Mouse (Mus musculus): ENCODE data around the gene Btbd9. TPM values are rescaled to one million over a fixed set of nuclear protein-coding genes. Genes with fewer than 3 reads are reported as not detected.
A peak's percentile ranks its signal among the peaks of the same experiment; 100 is the strongest.
"Not testable (repeated sequence)": the region's sequence is repeated elsewhere in the genome, so short reads cannot be mapped to it uniquely, and the experiment has no call there.

Gene Btbd9
- total RNA-seq, 4 experiments from 2014 or later: 11.9 to 18.5 (median 12.6) TPM

DNA sequence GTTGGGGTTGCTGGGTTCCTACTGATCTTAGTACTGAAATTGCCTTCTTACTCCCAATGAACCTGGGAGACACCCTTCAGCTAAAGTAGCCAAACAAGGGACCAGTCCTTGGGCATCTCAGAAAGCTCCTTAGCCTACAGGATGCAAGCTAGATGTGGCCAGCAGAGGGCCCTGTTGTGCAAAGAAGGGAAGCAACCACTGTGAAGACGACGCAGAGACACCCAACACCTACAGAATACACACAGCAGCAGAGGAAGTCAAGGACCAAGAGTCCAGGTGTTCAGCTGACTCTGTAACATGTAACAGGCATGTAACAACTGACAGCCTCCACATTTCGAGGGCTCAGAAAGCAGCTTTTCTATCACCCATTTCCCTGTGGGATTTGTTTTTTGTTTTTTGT is 16.8 kb downstream of the Btbd9 start:
- DNase-seq (ENCODE audit: low spot score in 2 of 2): peak; percentile 22 to 47

DNA sequence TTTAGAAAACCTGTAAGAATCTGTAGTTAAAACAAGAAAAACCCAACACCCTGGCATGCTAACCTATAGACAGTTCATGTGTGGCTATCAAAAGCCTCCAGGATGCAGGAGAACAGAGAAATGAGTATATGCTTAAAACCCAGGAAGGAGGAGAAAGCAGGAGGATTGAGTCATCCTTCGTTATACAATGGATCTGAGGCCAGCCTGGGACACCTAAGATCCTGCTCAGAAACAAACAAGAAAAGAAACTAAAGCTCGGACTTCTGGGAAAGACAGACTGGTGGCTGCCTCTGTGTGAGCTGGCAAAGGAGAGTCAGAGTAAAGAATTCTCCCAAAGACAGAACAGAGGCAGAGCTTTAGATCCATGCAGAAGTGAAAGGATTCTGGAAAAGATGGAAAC is 17.7 kb downstream of the Btbd9 start:
- DNase-seq (ENCODE audit: low spot score in 2 of 2): no peak

DNA sequence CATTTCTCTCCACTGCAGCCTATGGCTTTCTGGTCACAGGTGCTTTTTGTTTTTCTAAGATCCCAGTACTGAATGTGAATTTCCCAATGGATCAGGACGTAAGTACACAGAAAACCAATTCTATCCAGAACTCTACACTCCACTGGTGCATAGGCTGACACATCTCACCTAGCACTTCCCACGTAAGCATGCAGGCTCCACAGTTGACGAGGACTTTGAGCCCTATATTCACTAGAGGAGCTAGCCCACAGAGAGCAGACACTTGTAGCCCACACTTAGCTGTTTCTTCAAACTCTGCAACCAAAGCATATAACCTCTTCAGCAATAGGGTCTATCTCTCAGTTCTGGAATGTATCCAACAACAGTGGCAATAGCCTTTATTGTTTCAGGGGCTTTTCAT is 19.8 kb downstream of the Btbd9 start:
- no peak for DNase-seq (ENCODE audit: low spot score in 2 of 2)

DNA sequence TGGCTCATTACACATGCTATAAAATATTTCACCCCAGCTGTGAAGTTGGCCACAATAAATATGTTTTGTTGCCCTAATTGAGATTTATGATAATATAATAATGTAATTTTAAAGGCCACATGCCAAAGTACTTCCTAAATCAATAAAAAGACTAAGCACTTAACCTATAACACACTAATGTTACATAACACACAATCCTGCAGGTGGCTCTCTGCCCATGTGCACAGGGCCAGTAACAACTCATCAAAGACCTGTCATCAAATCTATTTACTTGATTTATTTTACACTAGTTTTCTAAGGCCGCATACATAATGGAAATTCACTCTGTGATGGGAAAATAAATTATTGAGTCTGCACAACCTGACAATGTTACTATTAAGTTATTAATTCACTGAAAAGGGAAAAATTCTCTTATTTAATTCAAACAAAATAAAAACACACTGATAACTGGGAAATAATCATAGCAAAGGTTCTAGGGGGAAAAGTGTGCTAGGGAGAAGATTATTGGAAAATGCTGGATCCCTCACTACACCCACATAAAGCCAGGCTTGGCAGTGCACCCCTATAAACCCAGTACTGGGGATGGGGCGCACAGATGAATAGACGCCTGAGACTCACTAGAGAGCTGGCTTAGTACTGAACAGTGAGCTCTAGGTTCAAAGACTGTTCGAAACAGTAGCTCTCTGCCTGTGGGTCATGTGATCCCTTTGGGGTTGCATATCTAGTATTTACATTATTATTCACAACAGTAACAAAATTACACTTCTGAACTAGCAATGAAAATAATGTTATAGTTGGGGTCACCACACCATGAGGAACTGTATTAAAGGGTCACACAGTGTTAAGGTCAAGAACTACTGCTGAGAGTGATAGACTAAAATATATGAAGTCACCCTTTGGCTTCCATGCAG is 23.0 kb downstream of the Btbd9 start:
- no peak for DNase-seq (ENCODE audit: low spot score in 2 of 2)

DNA sequence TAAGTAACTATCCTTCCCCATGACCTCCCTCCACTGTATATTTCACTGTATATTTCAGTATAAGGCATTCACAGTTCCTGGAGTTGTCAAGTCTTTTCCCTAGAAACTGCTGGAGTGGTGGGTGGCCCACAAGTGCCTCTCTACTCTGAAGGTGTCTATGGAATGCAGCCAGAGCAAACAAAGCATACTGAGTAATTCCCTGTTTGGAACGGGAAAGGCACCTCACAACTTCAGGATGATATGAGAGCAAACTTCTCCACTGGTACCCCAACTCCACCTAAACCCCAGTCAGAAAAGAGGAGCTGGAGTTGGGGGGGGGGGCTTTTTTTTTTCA is 25.5 kb downstream of the Btbd9 start:
- no peak for DNase-seq (ENCODE audit: low spot score in 2 of 2)

DNA sequence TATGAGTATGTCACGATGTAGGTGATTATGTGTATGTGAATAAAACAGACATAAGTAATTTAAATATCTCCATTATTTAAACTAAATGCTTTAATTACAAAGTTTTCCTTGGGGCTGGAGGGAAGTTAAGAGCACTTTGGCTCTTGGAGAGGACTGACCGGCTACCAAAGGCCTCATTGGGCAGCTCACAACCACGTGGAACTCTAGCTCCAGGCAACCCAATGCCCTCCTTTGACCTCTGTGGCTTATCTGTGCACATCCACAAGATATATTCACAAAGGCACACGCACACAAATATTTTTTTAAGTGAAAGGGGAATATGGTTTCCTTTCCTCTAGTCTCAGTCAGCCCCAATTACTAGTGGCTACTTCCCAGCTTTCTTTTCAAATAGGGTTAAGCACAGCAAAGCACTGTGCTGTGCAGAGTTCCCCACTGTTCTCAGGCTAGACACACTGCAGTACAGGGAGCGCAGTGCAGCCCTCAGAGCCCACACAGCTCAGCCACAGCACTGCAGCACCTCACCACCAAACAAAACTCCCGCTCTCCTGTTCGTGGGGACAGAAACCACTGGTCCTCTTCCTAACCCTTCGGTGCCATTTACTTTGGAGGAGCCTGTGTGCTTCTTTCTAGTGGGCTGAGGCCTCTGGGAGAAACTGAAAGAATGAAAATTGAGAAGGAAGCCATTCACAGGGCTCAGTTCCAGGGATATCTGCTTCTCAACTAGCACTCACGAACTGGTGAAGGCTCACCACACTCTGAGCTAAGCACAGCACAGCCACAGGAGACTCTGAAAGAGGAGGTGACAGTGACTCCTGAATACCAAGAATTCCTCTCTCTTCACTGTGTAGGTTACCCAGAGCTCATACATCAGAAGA is 26.2 kb downstream of the Btbd9 start:
- no peak for DNase-seq (ENCODE audit: low spot score in 2 of 2)

DNA sequence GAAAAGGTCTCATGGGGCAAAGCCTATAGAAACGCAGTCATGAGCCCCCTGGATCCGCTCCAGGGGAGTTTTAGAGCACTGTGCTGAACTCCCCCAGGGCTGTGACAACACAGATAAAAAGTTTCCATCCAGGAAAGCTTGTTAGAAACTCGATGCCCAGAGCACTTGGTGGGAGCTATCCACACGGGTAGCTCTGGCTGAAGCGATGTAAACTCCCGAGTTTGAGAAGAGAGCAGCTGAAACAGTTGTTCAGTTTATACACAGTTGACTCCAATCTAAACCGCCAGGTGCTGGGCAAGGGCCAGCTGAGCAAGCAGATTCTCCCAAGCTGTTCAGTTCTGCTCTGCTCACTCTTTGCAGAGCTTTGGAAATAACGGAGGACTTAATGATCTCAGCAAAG is 37.2 kb downstream of the Btbd9 start:
- peak in 1 of 2 experiments; percentile 31 for DNase-seq (ENCODE audit: low spot score in 2 of 2)

DNA sequence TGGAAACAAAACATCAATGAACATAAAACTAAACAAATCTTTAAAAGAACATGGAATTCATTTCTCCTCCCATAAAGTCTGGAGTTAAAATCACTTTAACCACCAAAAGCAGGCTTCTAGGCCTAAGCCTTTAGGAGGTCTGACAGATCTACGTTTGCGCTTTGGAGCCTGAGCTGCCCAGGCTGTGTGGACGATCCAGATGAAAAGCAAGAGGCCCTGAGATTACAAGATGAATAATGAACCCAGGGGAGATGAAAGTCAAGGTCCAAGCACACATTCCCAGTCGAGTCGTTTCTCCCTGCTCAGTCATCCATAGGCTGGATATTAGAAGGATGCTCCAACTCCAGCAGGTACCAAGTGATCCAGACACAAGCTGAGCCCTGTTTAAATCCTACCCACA is 39.6 kb downstream of the Btbd9 start:
- no peak for DNase-seq (ENCODE audit: low spot score in 2 of 2)

DNA sequence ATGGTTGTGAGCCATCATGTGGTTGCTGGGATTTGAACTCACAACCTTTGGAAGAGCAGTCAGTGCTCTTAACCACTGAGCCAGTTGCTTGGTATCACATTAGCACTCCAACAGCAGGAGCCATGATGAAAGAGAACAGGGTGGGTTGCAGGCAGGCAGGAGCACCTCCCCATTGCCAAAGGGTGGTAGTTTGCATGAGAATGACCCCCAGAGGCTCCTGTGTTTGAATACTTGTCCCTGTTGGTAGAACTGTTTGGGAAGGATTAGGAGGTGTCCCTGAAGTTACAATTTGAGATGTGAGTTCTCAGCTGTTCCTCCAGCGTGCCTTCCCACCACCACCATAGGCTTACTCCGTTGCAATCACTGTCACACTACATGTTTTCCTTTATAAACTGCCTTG is 43.2 kb downstream of the Btbd9 start:
- DNase-seq (ENCODE audit: low spot score in 2 of 2): no peak

DNA sequence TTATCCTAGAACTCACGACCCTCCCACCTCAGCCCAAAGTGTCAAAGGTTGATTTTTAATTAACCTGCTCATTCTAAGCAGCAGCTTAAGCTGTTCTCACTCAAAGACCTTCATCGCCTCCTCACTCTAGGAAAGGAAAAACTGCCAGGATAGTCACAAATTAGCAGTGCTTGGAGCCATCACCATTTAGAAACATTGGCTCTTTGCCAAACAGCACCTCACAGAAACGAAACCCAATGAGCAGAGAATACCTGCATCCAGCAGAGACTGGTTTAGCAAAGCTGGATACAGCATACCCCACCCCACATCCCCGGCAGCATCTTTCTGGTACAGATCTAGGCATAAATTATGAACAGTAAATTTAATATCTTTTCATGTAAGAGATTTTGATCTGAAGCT is 45.7 kb downstream of the Btbd9 start:
- no peak for DNase-seq (ENCODE audit: low spot score in 2 of 2)

DNA sequence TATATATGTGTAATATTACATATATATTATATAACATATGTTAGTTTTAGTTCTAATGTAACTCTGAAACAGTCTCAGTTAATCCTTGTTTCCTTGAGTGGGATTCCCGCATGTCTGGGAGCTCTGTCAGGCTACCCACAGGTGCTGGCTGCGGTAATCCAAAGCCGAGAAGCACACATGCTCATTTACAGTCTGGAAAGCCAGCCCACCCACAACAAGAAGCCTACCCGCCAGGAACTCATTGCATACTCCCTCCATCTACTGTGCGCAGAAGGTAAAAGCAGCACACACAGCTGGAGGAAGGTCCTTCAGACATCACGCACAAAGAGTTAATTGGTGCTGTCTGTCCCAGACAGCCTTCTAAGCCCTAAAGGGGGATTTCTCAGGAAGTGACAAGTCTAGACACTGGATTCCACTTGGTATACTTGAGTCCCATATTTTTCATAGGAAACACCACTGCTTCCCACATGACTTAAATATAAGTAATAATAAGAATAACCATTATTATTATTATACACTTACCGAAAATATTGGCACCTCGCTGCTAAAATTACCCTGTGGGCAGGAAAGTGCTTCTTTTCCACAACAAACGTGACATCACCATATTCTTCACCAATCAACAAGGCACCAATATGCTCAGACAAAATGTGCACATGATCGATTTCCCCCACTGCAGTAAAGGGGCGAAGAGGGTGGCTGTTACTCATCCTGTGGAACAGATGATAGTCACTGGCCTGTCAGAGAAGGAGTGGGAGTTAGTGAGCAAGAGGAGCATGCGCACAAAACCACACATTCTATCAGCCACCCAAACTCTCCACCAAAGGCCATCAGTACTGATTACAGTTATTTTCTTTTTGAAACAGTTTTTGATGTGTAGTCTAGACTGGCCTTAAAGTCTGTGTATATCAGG is 46.4 kb downstream of the Btbd9 start:
- no peak for DNase-seq (ENCODE audit: low spot score in 2 of 2)

DNA sequence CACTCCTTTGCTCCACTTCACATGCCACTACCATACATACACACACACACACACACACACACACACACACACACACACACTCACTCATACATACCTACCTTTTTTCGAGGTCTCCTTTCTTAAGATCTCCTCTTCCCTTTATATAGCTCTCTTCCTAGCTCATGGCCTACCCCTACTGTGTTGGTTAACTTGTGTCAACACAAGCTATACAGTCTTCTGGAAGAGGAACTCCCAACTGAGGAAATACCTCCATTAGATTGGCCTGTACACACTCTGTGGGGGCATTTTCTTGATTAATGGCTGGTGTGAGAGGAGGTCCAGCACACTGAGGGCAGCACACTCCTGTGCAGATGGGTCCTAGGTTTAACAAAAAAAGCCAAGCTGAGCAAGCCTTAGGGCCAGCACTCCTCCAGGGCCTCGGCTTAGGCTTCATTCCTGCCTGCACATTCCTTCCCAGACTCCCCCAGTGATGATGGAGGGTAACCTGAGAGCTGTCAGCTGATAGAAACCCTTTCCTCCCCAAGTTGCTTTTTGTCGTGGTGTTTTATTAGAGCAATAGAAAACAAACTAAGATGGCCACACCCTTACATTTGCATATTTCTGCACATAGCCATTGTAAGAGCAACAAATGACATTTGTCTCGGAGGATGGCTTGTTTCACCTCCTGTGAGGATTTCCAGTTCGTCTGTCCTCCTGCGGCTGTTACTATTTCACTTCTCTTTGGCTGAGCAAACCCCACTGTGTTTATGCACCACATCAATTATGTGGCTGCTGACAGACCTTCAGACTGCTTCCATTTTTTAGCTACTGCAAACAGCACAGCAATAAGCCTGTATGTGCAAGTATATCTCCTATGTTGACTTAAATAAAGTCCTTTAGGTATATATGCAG is 50.6 kb downstream of the Btbd9 start:
- DNase-seq (ENCODE audit: low spot score in 2 of 2): no peak

DNA sequence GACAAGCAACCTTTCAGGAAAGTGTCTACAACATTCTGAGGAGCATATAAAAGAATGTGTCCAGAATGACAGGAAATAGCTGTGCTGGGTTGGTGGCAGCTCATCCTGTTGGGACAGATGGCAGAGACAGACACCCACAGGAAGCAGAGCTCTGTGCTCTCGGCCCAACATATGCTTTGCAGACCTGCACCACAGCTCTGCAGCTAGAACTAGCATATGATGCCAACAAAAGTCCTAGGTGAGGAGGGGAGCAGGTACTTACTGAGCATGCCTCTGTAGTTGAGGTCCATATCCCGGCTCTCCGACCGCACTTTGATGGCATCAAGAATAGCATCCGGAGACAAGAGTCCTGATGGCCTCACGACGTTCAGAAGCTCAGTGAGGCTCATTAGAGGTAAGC is 51.8 kb downstream of the Btbd9 start:
- no peak for DNase-seq (ENCODE audit: low spot score in 2 of 2)

DNA sequence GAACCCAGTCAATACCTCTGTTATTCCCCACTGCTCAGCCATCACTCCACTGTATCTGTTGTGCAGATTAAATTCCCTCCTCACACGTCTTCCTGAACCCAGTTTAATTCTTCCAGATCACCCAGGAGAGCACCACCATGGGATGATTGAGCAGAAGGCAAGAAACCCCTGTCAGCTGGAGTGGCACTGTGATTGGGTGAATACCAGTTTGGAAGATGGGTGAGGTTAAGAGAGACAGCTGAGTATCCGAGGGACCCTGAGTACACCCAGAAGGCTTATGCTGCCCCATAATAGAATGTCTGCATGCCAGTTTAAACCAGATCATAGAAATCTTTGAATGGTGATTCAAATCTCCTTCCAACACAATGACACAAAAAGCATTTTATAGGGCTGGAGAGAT is 52.5 kb downstream of the Btbd9 start:
- no peak for DNase-seq (ENCODE audit: low spot score in 2 of 2)

DNA sequence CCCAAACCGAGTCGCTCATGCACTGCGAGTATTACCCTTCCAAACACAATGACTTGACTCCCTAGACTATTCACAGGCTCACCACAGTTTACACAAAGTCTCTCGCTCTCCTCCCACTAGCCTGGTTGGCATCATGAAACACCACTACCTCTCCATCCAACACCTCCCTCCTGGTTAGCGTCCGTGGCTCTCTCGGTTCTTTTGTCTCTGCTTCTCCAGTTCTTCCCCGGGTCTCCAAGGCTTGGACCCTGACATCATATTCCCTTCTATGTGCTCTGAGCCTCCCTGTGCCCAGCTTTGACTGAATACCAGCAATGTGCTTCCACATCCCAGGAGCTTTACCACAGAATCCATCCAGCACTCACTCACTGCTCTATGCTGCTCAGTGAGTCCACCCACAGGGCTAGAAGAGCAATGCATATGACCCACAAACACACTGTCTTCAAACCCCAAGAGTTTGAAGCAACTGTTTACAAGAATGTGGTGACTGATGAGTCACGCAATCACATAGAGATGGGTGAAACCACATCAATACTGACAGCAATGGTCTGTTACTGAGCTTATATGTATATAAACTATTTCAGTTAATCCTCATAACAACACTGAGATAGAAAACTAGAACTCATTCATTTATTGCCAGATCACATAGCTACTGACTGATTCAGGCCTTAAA is 53.7 kb downstream of the Btbd9 start:
- no peak for DNase-seq (ENCODE audit: low spot score in 2 of 2)

DNA sequence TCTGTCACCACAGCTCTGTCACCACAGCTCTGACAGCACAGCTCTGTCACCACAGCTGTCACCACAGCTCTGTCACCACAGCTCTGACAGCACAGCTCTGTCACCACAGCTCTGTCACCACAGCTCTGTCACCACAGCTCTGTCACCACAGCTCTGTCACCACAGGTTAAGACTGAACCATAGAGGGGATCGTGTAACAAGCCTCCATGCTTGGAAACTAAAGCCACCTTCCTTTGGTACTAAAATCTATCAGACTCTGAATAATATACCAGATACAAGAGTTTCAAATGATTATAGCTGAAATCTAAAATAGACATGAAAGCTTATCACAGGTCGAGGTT is 57.1 kb downstream of the Btbd9 start:
- not testable (repeated sequence) for DNase-seq (ENCODE audit: low spot score in 2 of 2)

DNA sequence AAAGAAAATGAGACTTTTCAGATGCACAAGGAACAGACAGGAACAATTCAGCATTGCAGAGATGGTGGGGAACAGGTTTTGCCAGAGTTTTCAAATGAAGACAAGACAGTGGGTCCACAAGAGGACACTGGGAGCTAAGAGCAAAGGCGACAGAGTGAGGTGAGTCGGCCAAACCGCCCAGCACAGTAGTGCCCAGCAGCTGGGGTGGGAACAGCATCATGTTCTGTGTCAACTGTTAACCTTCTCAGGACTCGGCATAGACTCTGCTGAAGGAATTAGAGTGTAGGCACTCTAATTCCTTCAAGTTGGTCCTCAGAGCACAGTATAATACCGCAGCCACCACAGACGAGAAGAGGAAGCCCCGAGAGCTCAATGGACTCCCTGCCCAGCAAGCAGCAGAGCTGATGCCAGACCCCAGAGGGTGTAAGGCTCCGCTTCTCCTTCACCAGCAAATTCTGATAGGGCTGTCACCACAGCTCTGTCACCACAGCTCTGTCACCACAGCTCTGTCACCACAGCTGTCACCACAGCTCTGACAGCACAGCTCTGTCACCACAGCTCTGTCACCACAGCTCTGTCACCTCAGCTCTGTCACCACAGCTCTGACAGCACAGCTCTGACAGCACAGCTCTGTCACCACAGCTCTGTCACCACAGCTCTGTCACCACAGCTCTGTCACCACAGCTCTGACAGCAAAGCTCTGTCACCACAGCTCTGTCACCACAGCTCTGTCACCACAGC is 57.7 kb downstream of the Btbd9 start:
- DNase-seq (ENCODE audit: low spot score in 2 of 2): no peak

DNA sequence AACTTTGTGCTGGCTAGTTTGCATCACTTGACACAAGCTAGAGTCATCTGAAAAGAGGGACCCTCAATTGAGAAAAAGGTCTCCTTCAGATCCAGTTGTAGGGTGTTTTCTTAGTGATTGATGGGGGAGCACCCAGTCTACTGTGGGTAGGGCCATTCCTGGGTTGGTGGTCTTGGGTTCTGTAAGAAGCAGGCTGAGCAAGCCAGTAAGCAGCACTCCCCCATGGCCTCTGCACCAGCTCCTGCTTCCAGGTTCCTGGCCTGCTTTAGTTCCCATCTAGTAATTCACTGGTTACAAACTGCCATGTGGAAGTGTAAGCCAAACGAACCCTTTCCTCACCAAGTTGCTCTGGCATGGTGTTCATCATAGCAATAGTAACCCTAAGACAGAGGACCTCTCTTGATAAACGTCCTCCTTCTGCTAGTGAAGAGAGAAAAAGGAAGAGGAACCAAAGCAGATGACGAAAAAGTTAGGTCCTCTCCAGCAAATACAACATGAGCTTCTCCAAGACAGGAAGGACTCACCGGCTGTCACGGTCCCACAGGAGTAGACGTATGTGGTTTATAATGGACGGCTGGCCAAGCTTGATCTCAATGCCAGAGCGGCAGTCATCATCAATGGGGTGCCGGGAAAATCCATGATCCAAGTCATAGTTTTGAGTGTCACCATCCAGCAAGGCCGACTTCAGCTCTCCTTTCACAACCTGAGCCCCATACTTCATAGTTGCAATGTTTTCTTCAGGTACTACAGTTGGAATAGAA is 59.5 kb downstream of the Btbd9 start:
- DNase-seq (ENCODE audit: low spot score in 2 of 2): no peak

DNA sequence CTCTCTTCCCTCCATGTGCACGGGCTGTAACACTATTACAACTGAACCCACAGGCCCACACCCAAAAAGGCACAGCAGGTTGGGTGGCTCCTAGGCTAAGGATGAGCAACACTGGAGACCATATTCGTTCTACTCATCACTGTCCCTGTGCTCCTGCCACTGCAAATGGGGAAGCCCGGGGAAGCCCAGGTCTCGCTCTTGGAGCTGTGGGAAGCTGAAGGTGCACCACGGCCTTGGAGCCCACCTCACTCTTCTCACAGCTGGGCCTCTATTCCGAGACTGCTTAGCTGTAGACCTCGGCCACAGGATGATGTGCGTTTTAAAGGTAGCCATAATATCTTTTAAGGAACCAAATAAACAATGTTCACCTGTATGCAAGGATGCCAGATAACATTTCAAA is 60.9 kb downstream of the Btbd9 start:
- no peak for DNase-seq (ENCODE audit: low spot score in 2 of 2)

Measured in gastrocnemius, adult 8-10 months (tissue).